Mouse (Mus musculus): ENCODE results near the gene Rasl11a. TPM values are rescaled to one million over a fixed set of nuclear protein-coding genes. Genes with fewer than 3 reads are reported as not detected.
A peak's percentile ranks its signal among the peaks of the same experiment; 100 is the strongest.
"Not testable (repeated sequence)": the region's sequence is repeated elsewhere in the genome, so short reads cannot be mapped to it uniquely, and the experiment has no call there.

Gene Rasl11a
- polyA plus RNA-seq, 1 experiment from 2014 or later: 8.2 TPM

- DNase-seq (peak; percentile 45), ATAC-seq (ENCODE audit: low FRiP score, low TSS enrichment) (peak; percentile 24; the same call in 1 of the 2 replicates)
- Histone ChIP-seq H3K9me3 (ENCODE audit: control insufficient read depth, low read length) (no peaks in the 10 kb centered on the region), H3K27me3 (ENCODE audit: control insufficient read depth, insufficient read depth, low read length) (no peaks in the 10 kb centered on the region), H3K36me3 (ENCODE audit: control insufficient read depth, insufficient read depth, low read length) (no peaks in the 10 kb centered on the region), H3K4me1 (ENCODE audit: control insufficient read depth, insufficient read depth, low read length) (0 out of 2 replicates have a peak, but pooled peaks cover 3% of the 10 kb centered on the region), H3K4me2 (ENCODE audit: low read length) (peak overlapping the region; percentile 49), H3K9ac (replicated peaks; ENCODE audit: low read length) (peak overlapping the region; percentile 31; the same call in 1 of the 2 replicates), H3K4me3 (replicated peaks; ENCODE audit: low read depth, low read length) (0 out of 2 replicates have a peak overlapping the region, but pooled peaks have one; percentile 7), H3K27ac (replicated peaks; ENCODE audit: low read depth, low read length) (peak overlapping the region; percentile 52; the same call in 1 of the 2 replicates)
- WGBS: 6% methylated on average over 19 of the region's 19 CpGs
Observed at GRCm38 (mm10) chr5:146867246-146867945, 22.5 kb downstream of the Rasl11a start.

- WGBS: 14% methylated on average over 4 of the region's 4 CpGs
- peak overlapping the region; percentile 52; the same call in 1 of the 2 replicates for H3K27ac ChIP-seq (replicated peaks; ENCODE audit: low read depth, low read length)
Observed at GRCm38 (mm10) chr5:146867946-146868314, 23.1 kb downstream of the Rasl11a start.

GRCm38 (mm10) chr5:146872981-146873631 lies 28.2 kb downstream of the Rasl11a start:
- Histone ChIP-seq H3K27ac (replicated peaks; ENCODE audit: low read depth, low read length) (no peak overlapping the region), H3K9ac (replicated peaks; ENCODE audit: low read length) (no peak overlapping the region), H3K36me3 (ENCODE audit: control insufficient read depth, insufficient read depth, low read length) (no peaks in the 10 kb centered on the region), H3K4me3 (replicated peaks; ENCODE audit: low read depth, low read length) (no peak overlapping the region), H3K4me1 (ENCODE audit: control insufficient read depth, insufficient read depth, low read length) (no peaks in the 10 kb centered on the region), H3K4me2 (ENCODE audit: low read length) (no peak overlapping the region), H3K27me3 (ENCODE audit: control insufficient read depth, insufficient read depth, low read length) (no peaks in the 10 kb centered on the region), H3K9me3 (ENCODE audit: control insufficient read depth, low read length) (no peaks in the 10 kb centered on the region)
- DNase-seq (no peak), ATAC-seq (ENCODE audit: low FRiP score, low TSS enrichment) (no peak)
- 94% methylated on average over 5 of the region's 5 CpGs for WGBS

More at GRCm38 (mm10) chr5:146867946-146868314, 23.1 kb downstream of the Rasl11a start:
- Histone ChIP-seq H3K4me1 (ENCODE audit: control insufficient read depth, insufficient read depth, low read length) (0 out of 2 replicates have a peak, but pooled peaks cover 3% of the 10 kb centered on the region), H3K4me3 (replicated peaks; ENCODE audit: low read depth, low read length) (no peak overlapping the region), H3K36me3 (ENCODE audit: control insufficient read depth, insufficient read depth, low read length) (no peaks in the 10 kb centered on the region), H3K27me3 (ENCODE audit: control insufficient read depth, insufficient read depth, low read length) (no peaks in the 10 kb centered on the region), H3K9ac (replicated peaks; ENCODE audit: low read length) (no peak overlapping the region), H3K4me2 (ENCODE audit: low read length) (peak overlapping the region; percentile 49; the same call in 1 of the 2 replicates), H3K9me3 (ENCODE audit: control insufficient read depth, low read length) (no peaks in the 10 kb centered on the region)
- ATAC-seq (ENCODE audit: low FRiP score, low TSS enrichment): no peak
- no peak for DNase-seq

GRCm38 (mm10) chr5:146876024-146876423 lies 31.2 kb downstream of the Rasl11a start:
- no peaks in the 10 kb centered on the region for H3K4me1 ChIP-seq (ENCODE audit: control insufficient read depth, insufficient read depth, low read length)
- 82% methylated on average over 2 of the region's 2 CpGs for WGBS
- no peak for DNase-seq

GRCm38 (mm10) chr5:146877882-146878281 lies 33.0 kb downstream of the Rasl11a start:
- WGBS: 82% methylated on average over 5 of the region's 6 CpGs
- ATAC-seq (ENCODE audit: low FRiP score, low TSS enrichment); H3K9ac ChIP-seq (replicated peaks; ENCODE audit: low read length): not testable (repeated sequence)

More at GRCm38 (mm10) chr5:146876024-146876423, 31.2 kb downstream of the Rasl11a start:
- no peak overlapping the region for H3K9ac ChIP-seq (replicated peaks; ENCODE audit: low read length)
- H3K36me3 ChIP-seq (ENCODE audit: control insufficient read depth, insufficient read depth, low read length): no peaks in the 10 kb centered on the region
- no peak overlapping the region for H3K27ac ChIP-seq (replicated peaks; ENCODE audit: low read depth, low read length)
- H3K4me2 ChIP-seq (ENCODE audit: low read length): no peak overlapping the region
- no peaks in the 10 kb centered on the region for H3K9me3 ChIP-seq (ENCODE audit: control insufficient read depth, low read length)
- H3K27me3 ChIP-seq (ENCODE audit: control insufficient read depth, insufficient read depth, low read length): no peaks in the 10 kb centered on the region
- H3K4me3 ChIP-seq (replicated peaks; ENCODE audit: low read depth, low read length): no peak overlapping the region
- ATAC-seq (ENCODE audit: low FRiP score, low TSS enrichment): no peak

GRCm38 (mm10) chr5:146882261-146882660 lies 37.4 kb downstream of the Rasl11a start:
- Histone ChIP-seq H3K36me3 (ENCODE audit: control insufficient read depth, insufficient read depth, low read length) (no peaks in the 10 kb centered on the region), H3K4me1 (ENCODE audit: control insufficient read depth, insufficient read depth, low read length) (no peaks in the 10 kb centered on the region), H3K9ac (replicated peaks; ENCODE audit: low read length) (no peak overlapping the region), H3K4me3 (replicated peaks; ENCODE audit: low read depth, low read length) (no peak overlapping the region), H3K27ac (replicated peaks; ENCODE audit: low read depth, low read length) (no peak overlapping the region), H3K4me2 (ENCODE audit: low read length) (no peak overlapping the region), H3K27me3 (ENCODE audit: control insufficient read depth, insufficient read depth, low read length) (no peaks in the 10 kb centered on the region), H3K9me3 (ENCODE audit: control insufficient read depth, low read length) (no peaks in the 10 kb centered on the region)
- 88% methylated on average over 6 of the region's 6 CpGs for WGBS
- ATAC-seq (ENCODE audit: low FRiP score, low TSS enrichment): no peak
- DNase-seq: no peak

More at GRCm38 (mm10) chr5:146877882-146878281, 33.0 kb downstream of the Rasl11a start:
- H3K4me3 ChIP-seq (replicated peaks; ENCODE audit: low read depth, low read length); H3K9me3 ChIP-seq (ENCODE audit: control insufficient read depth, low read length); H3K4me1 ChIP-seq (ENCODE audit: control insufficient read depth, insufficient read depth, low read length); H3K27ac ChIP-seq (replicated peaks; ENCODE audit: low read depth, low read length); H3K27me3 ChIP-seq (ENCODE audit: control insufficient read depth, insufficient read depth, low read length); DNase-seq; H3K4me2 ChIP-seq (ENCODE audit: low read length); H3K36me3 ChIP-seq (ENCODE audit: control insufficient read depth, insufficient read depth, low read length): not testable (repeated sequence)

- Histone ChIP-seq H3K4me3 (replicated peaks; ENCODE audit: low read depth, low read length) (no peak overlapping the region), H3K36me3 (ENCODE audit: control insufficient read depth, insufficient read depth, low read length) (no peaks in the 10 kb centered on the region), H3K27me3 (ENCODE audit: control insufficient read depth, insufficient read depth, low read length) (no peaks in the 10 kb centered on the region), H3K4me2 (ENCODE audit: low read length) (no peak overlapping the region), H3K27ac (replicated peaks; ENCODE audit: low read depth, low read length) (no peak overlapping the region), H3K9ac (replicated peaks; ENCODE audit: low read length) (no peak overlapping the region), H3K4me1 (ENCODE audit: control insufficient read depth, insufficient read depth, low read length) (no peaks in the 10 kb centered on the region), H3K9me3 (ENCODE audit: control insufficient read depth, low read length) (no peaks in the 10 kb centered on the region)
- WGBS: 79% methylated on average over 7 of the region's 7 CpGs
- no peak for ATAC-seq (ENCODE audit: low FRiP score, low TSS enrichment)
- DNase-seq: no peak
Observed at GRCm38 (mm10) chr5:146883053-146883452, 38.2 kb downstream of the Rasl11a start.

- no peaks in the 10 kb centered on the region for H3K36me3 ChIP-seq (ENCODE audit: control insufficient read depth, insufficient read depth, low read length)
- ATAC-seq (ENCODE audit: low FRiP score, low TSS enrichment) (no peak), DNase-seq (no peak)
- no peak overlapping the region for H3K4me3 ChIP-seq (replicated peaks; ENCODE audit: low read depth, low read length)
- no peaks in the 10 kb centered on the region for H3K27me3 ChIP-seq (ENCODE audit: control insufficient read depth, insufficient read depth, low read length)
- H3K9me3 ChIP-seq (ENCODE audit: control insufficient read depth, low read length): no peaks in the 10 kb centered on the region
- no peaks in the 10 kb centered on the region for H3K4me1 ChIP-seq (ENCODE audit: control insufficient read depth, insufficient read depth, low read length)
- H3K4me2 ChIP-seq (ENCODE audit: low read length): no peak overlapping the region
- no peak overlapping the region for H3K9ac ChIP-seq (replicated peaks; ENCODE audit: low read length)
- WGBS: 88% methylated on average over 15 of the region's 15 CpGs
- no peak overlapping the region for H3K27ac ChIP-seq (replicated peaks; ENCODE audit: low read depth, low read length)
Observed at GRCm38 (mm10) chr5:146883486-146884272, 38.8 kb downstream of the Rasl11a start.

Data from midbrain, embryonic 14.5 days (tissue).